Mouse (Mus musculus): ENCODE measurements around the gene Tpp1. TPM values are rescaled to one million over a fixed set of nuclear protein-coding genes. Genes with fewer than 3 reads are reported as not detected.
A peak's percentile ranks its signal among the peaks of the same experiment; 100 is the strongest.

Gene Tpp1
- polyA plus RNA-seq, 1 experiment from 2014 or later: 39.2 TPM

DNA sequence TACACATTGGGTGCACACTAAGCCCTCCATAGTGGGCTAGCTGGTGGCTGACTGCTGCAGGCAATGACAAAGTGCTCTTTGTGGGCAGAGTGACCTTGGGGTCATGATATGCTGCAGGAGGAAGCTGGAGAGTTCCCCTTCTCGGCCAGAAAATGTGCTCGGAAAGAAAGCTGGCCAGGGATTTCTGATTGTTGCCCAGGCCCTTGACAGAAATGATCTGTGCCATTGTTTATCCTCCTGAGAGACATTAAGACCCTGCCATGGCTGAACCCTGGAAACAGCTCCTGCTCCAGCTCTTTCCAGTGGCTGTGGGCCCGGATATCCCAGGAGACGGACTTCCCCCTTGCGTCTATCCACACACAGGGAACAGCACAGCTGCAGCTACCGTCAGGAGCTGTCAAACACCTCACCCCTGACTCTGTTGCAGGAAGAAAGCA, 15.7 kb upstream of the Tpp1 start:
- no peaks in the 10 kb centered on the region for H3K9me3 ChIP-seq (ENCODE audit: control insufficient read depth, low read length)
- WGBS: 16% methylated on average over 6 of the region's 6 CpGs
- H3K4me1 ChIP-seq (ENCODE audit: control insufficient read depth, insufficient read depth, low read length): peaks cover 19% of the 10 kb centered on the region
- no peaks in the 10 kb centered on the region for H3K27me3 ChIP-seq (ENCODE audit: control insufficient read depth, insufficient read depth, low read length)
- H3K4me3 ChIP-seq (ENCODE audit: low read depth, low read length): no peak overlapping the region
- no peak overlapping the region for H3K9ac ChIP-seq (replicated peaks; ENCODE audit: low read depth, low read length)
- no peak overlapping the region for H3K4me2 ChIP-seq (ENCODE audit: low read depth, low read length)
- peak overlapping the region; percentile 40 for H3K27ac ChIP-seq (ENCODE audit: low read depth, low read length)
- peaks cover 83% of the 10 kb centered on the region for H3K36me3 ChIP-seq (ENCODE audit: control insufficient read depth, insufficient read depth, low read length)
- ATAC-seq (ENCODE audit: low read depth): peak; percentile 5; the same call in 1 of the 2 replicates

DNA sequence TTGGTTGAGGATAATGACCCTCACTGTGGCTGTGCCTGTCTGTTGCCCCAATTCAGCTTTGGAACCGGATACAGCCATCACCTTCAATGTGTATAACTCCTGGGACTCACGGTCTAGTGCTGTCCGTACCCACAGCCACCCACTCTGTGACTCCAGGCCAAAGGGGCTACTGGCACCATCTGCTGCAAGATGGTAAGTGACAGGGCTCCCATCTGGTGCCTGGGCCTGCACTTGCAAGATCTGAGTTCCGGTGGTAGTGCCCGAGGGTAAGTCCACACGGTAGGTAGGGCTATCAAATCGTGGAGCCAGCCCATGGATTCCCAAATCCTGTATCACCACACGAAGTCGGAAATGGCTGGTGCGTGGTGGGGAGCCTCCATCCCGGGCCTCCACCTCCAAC, 12.3 kb upstream of the Tpp1 start:
- Histone ChIP-seq H3K27ac (ENCODE audit: low read depth, low read length) (no peak overlapping the region), H3K36me3 (ENCODE audit: control insufficient read depth, insufficient read depth, low read length) (peaks cover 76% of the 10 kb centered on the region), H3K9ac (replicated peaks; ENCODE audit: low read depth, low read length) (no peak overlapping the region), H3K9me3 (ENCODE audit: control insufficient read depth, low read length) (no peaks in the 10 kb centered on the region), H3K4me1 (ENCODE audit: control insufficient read depth, insufficient read depth, low read length) (peaks cover 11% of the 10 kb centered on the region), H3K27me3 (ENCODE audit: control insufficient read depth, insufficient read depth, low read length) (no peaks in the 10 kb centered on the region), H3K4me2 (ENCODE audit: low read depth, low read length) (no peak overlapping the region), H3K4me3 (ENCODE audit: low read depth, low read length) (no peak overlapping the region)
- ATAC-seq (ENCODE audit: low read depth): no peak
- WGBS: 84% methylated on average over 11 of the region's 11 CpGs

DNA sequence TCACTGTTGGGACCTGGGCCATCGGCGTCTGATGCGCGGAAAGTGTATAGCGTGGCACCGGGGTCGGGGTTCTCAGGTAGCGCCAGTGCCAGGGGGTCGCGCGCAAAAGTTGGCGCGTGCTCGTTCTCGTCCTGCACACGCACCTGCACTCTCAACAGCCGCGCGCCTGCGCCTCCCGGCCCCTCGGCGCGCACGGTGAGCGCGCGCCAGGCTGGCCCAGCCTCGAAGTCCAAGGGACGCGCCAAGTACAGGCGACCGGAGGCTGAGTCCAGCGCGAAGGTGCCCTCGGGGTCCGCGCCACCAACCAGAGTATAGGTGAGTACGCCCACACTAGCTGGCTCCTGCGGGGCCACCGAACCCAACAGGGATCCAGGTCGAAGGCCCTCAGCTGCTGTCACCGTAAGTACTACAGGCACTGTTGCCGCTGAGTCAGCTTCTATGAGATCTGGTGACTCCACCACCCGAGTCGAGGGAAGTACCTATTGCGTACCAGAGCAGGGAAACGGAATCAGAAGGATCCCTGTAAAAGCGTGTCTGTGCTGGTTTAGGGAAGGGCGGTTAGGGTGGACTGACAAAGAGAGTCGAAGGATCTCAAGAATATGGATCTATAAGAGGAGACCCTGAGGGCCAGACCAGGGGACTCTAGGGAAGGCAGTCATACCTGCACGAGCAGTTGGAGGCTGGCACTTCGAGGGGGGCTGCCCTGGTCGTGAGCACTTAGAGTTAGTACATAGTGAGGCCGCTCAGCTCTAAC, 10.7 kb upstream of the Tpp1 start:
- 19% methylated on average over 55 of the region's 55 CpGs for WGBS
- Histone ChIP-seq H3K4me2 (ENCODE audit: low read depth, low read length) (no peak overlapping the region), H3K9me3 (ENCODE audit: control insufficient read depth, low read length) (no peaks in the 10 kb centered on the region), H3K27me3 (ENCODE audit: control insufficient read depth, insufficient read depth, low read length) (no peaks in the 10 kb centered on the region), H3K27ac (ENCODE audit: low read depth, low read length) (no peak overlapping the region), H3K9ac (replicated peaks; ENCODE audit: low read depth, low read length) (no peak overlapping the region), H3K4me3 (ENCODE audit: low read depth, low read length) (no peak overlapping the region), H3K36me3 (ENCODE audit: control insufficient read depth, insufficient read depth, low read length) (peaks cover 85% of the 10 kb centered on the region), H3K4me1 (ENCODE audit: control insufficient read depth, insufficient read depth, low read length) (peaks cover 3% of the 10 kb centered on the region)
- peak; percentile 9; the same call in 1 of the 2 replicates for ATAC-seq (ENCODE audit: low read depth)

DNA sequence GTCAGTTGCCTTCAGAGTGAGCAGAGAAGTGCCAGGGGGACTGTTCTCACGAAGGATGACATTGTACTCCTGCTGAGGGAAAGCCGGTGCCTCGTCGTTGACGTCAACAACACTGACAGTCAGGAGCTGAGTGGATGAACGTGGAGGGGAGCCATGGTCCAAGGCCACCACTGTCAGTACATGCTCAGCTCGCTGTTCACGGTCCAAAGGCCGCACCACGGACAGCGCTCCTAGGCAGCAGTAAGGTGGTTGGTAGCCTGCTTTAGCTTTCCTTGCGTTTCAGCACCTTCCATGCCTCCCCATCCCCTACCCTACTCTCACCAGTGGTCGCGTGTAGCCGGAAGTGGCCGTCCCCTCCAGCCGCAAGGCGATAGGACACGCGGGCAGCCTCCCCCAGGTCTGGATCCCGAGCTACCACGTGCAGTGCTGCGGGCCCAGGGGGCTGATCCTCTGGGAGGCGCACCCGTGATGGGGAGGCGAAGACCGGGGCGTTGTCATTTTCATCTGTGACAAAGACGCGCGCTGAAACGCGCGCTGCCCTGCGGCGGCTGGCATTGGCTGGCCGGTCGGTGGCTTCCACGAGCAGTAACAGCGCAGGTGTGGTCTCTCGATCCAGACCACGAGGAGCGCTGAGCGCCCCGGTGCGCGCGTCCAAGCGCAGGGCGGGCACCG, 9.9 kb upstream of the Tpp1 start:
- 22% methylated on average over 51 of the region's 51 CpGs for WGBS
- ATAC-seq (ENCODE audit: low read depth): no peak
- Histone ChIP-seq H3K27me3 (ENCODE audit: control insufficient read depth, insufficient read depth, low read length) (no peaks in the 10 kb centered on the region), H3K4me1 (ENCODE audit: control insufficient read depth, insufficient read depth, low read length) (no peaks in the 10 kb centered on the region), H3K27ac (ENCODE audit: low read depth, low read length) (no peak overlapping the region), H3K4me2 (ENCODE audit: low read depth, low read length) (no peak overlapping the region), H3K36me3 (ENCODE audit: control insufficient read depth, insufficient read depth, low read length) (peaks cover 85% of the 10 kb centered on the region), H3K9me3 (ENCODE audit: control insufficient read depth, low read length) (no peaks in the 10 kb centered on the region), H3K4me3 (ENCODE audit: low read depth, low read length) (no peak overlapping the region), H3K9ac (replicated peaks; ENCODE audit: low read depth, low read length) (no peak overlapping the region)

DNA sequence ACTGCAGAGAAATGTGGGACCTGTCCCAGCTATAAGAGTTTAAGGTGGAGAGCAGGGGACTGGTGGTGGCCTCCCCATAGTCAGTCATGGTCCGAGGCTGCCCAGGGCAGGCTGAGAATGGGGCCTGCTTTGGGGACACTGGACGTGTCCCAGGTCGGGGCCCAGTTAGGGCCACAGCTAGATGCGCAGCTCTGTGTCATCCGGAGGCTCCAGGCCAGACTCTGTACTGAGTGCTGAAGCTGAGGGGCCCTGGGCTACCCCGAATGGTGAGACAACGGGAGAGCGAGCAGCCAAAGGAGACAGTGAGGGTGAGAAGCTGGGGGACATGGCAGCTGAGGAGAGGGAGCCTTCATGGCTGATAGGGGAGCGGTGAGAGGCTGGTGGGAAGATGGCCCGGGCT, 1.2 kb upstream of the Tpp1 start:
- 88% methylated on average over 10 of the region's 10 CpGs for WGBS
- H3K27me3 ChIP-seq (ENCODE audit: control insufficient read depth, insufficient read depth, low read length): no peaks in the 10 kb centered on the region
- 0 out of 2 replicates have a peak, but pooled peaks cover 12% of the 10 kb centered on the region for H3K4me1 ChIP-seq (ENCODE audit: control insufficient read depth, insufficient read depth, low read length)
- H3K4me3 ChIP-seq (ENCODE audit: low read depth, low read length): no peak overlapping the region
- H3K36me3 ChIP-seq (ENCODE audit: control insufficient read depth, insufficient read depth, low read length): peaks cover 60% of the 10 kb centered on the region
- no peak overlapping the region for H3K4me2 ChIP-seq (ENCODE audit: low read depth, low read length)
- no peak overlapping the region for H3K9ac ChIP-seq (replicated peaks; ENCODE audit: low read depth, low read length)
- H3K9me3 ChIP-seq (ENCODE audit: control insufficient read depth, low read length): no peaks in the 10 kb centered on the region
- no peak overlapping the region; the same call in 1 of the 2 replicates for H3K27ac ChIP-seq (ENCODE audit: low read depth, low read length)
- ATAC-seq (ENCODE audit: low read depth): no peak; the same call in 1 of the 2 replicates

DNA sequence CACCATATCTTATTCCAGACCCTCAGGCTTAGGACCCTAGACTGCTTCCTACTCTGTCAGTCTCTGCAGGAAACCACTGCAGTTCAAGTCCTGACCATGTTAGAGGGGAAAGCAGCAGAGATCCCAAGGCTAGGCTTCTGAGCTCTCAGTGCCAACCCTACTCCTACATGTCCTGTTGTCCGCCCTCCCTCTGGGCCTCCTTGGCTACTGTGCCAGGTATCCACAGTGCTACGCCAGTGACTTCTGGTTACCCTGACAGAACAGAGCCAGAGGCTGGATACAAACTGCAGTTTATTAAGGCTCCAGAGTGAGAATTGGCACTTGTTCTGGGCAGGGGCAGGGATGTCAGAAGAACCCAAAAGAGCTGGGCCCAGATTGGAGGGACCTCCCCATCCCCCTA, 681 bp upstream of the Tpp1 start:
- Histone ChIP-seq H3K36me3 (ENCODE audit: control insufficient read depth, insufficient read depth, low read length) (peaks cover 55% of the 10 kb centered on the region), H3K4me1 (ENCODE audit: control insufficient read depth, insufficient read depth, low read length) (0 out of 2 replicates have a peak, but pooled peaks cover 12% of the 10 kb centered on the region), H3K4me2 (ENCODE audit: low read depth, low read length) (no peak overlapping the region), H3K27ac (ENCODE audit: low read depth, low read length) (peak overlapping the region; percentile 39; the same call in 1 of the 2 replicates), H3K9me3 (ENCODE audit: control insufficient read depth, low read length) (no peaks in the 10 kb centered on the region), H3K4me3 (ENCODE audit: low read depth, low read length) (no peak overlapping the region), H3K9ac (replicated peaks; ENCODE audit: low read depth, low read length) (no peak overlapping the region), H3K27me3 (ENCODE audit: control insufficient read depth, insufficient read depth, low read length) (no peaks in the 10 kb centered on the region)
- ATAC-seq (ENCODE audit: low read depth): peak; percentile 7; the same call in 1 of the 2 replicates
- 92% methylated on average over 2 of the region's 2 CpGs for WGBS

DNA sequence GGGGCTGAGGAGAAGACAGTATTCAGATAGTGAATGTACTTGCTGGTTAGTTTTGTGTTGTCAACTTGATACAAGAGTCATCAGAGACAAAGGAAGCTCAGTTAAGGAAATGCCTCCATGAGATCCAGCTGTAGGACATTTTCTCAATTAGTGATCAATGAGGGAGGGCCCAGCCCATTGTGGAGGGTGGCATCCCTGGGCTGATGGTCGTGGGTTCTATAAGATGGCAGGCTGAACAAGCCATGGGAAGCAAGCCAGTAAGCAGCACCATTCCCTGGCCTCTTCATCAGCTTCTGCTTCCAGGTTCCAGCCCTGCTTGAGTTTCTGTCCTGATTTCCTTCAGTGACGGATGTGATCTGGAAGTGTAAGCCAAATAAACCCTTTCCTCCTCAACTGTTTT, 4.3 kb downstream of the Tpp1 start:
- Histone ChIP-seq H3K27me3 (ENCODE audit: control insufficient read depth, insufficient read depth, low read length) (no peaks in the 10 kb centered on the region), H3K9me3 (ENCODE audit: control insufficient read depth, low read length) (no peaks in the 10 kb centered on the region), H3K27ac (ENCODE audit: low read depth, low read length) (no peak overlapping the region), H3K4me1 (ENCODE audit: control insufficient read depth, insufficient read depth, low read length) (peaks cover 15% of the 10 kb centered on the region), H3K9ac (replicated peaks; ENCODE audit: low read depth, low read length) (no peak overlapping the region), H3K4me3 (ENCODE audit: low read depth, low read length) (no peak overlapping the region), H3K36me3 (ENCODE audit: control insufficient read depth, insufficient read depth, low read length) (peaks cover 6% of the 10 kb centered on the region; the same call in 1 of the 2 replicates), H3K4me2 (ENCODE audit: low read depth, low read length) (no peak overlapping the region)
- ATAC-seq (ENCODE audit: low read depth): no peak
- 81% methylated on average over 2 of the region's 2 CpGs for WGBS

DNA sequence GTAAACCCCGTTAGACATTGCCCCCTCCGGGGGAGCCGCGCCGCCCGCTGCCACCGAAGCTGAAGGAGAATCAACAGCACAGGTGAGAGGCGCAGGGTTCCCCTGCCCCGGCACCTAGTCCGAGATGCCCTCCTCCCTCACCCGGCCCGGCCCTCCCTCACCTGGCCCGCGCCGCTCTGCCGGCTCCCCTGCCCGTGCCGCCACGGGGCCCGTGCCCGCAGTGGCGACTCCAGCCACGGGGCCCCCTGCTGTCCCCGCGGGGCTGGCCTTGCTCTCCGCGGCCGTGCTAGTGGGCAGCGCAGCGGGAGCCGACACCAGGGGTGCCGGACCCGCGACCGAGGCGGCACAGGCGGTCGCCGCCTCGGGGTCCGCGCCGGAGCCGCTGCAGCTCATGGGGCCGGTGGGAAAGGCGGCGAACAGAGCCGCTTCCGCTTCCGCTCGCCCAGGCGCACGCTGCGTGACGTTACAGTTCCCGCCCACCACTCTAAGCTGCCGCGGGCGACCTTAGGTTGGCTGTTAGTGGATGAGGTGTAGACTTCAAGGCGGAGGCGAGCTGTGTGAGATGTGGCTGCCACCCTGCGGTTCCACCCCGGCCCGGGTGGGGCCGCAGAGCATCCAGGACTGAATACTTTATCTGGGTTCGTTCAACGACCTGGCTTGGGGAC, 8.0 kb downstream of the Tpp1 start, which contains the start of gene Taf10:
Gene Taf10, minus strand, starts transcription at position 436 of the 665 bp plus-strand sequence.
- WGBS: under 1% methylated on average over 67 of the region's 67 CpGs
- Histone ChIP-seq H3K9ac (replicated peaks; ENCODE audit: low read depth, low read length) (peak within 1 kb of the TSS; percentile 92), H3K4me1 (ENCODE audit: control insufficient read depth, insufficient read depth, low read length) (peaks cover 7% of the 10 kb centered on the region), H3K9me3 (ENCODE audit: control insufficient read depth, low read length) (no peaks in the 10 kb centered on the region), H3K27me3 (ENCODE audit: control insufficient read depth, insufficient read depth, low read length) (no peaks in the 10 kb centered on the region), H3K27ac (ENCODE audit: low read depth, low read length) (peak within 1 kb of the TSS; percentile 78), H3K4me3 (ENCODE audit: low read depth, low read length) (peak within 1 kb of the TSS; percentile 93), H3K36me3 (ENCODE audit: control insufficient read depth, insufficient read depth, low read length) (peaks cover 17% of the 10 kb centered on the region; the same call in 1 of the 2 replicates), H3K4me2 (ENCODE audit: low read depth, low read length) (peak within 1 kb of the TSS; percentile 87)
- ATAC-seq (ENCODE audit: low read depth): peak; percentile 98
